Mouse (Mus musculus) gonadal fat pad, adult 2 months (tissue): Measurements from ENCODE around the gene Lrrc38. TPM values are rescaled to one million over a fixed set of nuclear protein-coding genes. Genes with fewer than 3 reads are reported as not detected.
"Not testable (repeated sequence)": the region's sequence is repeated elsewhere in the genome, so short reads cannot be mapped to it uniquely, and the experiment has no call there.

Experiments used
- DNase-seq: peaks from one replicate; pipeline ENCODE4 v3.0.0-alpha.2; 2012; ENCODE audit warnings: low read depth
- polyA plus RNA-seq: library from polyadenylated mRNA; depleted of rRNA; stranded (reverse); fragments of >200 nt; gene quantifications from 2 replicates; pipeline ENCODE4 v1.2.3, GENCODE M21; 2012; rRNA removed

The Lrrc38 gene
- polyA plus RNA-seq, result not detected in 2 replicates

DNA sequence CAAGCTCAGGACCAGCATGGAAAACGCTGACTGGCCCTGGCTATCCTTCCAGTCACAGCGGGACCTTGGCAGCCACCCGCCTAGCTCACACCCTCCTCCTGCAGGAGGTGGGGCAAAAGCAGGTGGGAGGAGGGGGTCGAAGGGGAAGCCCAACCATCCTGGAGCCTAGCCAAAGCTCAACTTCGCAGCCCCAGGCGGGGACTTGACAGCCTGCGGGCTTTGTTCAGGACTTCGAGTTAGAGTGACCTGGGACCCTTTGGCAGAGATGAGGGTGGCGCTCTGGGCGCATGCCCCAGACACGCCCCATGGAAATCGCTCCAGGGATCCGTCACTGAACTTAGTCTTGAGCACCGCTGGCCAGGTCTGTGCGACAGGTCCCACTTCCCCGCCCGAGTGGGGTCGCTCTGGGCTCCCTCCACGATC, at the start of gene Lrrc38:
Gene Lrrc38, plus strand, starts transcription at position 274 of the 423 bp plus-strand sequence.
- no peak for DNase-seq

DNA sequence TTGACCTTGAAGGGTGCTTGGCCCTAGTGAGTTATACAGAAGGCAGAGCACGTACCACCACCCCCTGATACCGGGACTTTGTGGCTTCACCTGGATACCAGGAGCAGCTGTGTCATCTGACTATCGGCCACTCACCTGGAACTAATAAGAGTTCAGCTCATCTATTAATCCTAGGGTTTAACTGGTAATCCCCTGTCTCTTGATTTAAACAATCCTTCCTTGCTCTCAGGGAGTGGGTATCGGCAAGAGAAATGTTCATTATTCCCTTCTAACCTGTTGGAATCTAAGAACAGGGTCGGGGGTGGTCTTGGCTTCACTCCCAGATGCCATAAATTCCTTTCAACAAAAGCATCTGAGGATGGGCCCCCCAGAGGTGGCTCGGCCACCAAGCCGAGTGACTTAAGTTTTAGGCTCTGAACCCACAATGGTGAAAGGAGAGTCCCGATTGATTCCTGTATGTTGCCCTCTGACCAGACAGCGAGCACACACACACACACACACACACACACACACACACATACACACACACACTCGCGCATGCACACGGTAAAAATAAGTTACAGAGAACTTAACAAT, 49.4 kb upstream of the Lrrc38 start:
- no peak for DNase-seq

GRCm38 (mm10) chr4:143301042-143301441, 48.5 kb upstream of the Lrrc38 start:
- no peak for DNase-seq

- DNase-seq, result no peak
These were observed 47.7 kb upstream of the Lrrc38 start for GRCm38 (mm10) chr4:143301875-143302274.

DNA sequence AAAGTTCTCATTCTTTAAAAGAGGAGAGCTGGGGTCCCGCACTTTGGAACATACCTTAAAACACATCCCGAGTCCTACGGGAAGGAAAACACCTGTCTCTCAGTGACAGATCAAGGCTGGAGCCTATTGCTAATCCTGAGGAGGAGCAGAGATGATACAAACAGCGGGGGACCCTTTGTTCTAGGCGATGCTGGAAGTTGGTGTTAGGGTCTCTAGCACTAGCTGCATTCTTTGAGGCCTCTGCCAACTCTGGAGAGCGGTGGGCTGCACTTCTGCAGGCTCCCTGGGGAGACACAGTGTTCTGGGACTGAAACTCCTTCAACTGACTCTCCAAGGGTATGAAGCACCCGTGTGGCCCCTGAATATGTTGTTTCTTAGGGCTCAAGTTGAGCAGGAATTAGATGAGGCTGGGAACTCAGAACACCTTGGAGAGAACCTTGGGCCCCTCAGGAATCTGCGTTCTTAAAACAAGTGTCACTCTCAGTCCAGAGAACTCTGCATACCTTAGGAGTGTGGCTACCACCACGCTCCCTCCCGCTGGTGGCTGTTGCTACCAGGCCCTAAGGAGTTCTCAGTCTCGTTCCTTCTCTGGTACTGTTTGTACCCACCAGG, 47.2 kb upstream of the Lrrc38 start:
- no peak for DNase-seq

DNA sequence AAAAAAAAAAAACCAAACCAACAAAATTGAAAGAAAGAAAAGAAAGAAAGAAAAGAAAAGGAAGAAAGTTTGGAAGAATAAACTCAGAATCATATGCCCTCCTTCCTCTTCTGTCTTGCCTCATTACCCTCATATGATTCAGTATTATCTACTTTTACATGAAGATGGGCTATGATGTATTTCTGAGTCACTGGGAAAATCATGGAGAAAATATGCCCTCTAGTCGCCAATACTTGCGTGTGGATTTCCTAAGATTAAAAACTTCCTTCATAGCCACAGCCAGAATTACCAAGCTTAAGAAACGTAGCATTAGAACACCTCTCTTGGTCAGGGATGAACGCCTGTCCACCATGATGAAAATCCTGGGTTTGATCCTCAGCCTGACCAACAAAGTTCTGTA, 44.5 kb upstream of the Lrrc38 start:
- no peak for DNase-seq

DNA sequence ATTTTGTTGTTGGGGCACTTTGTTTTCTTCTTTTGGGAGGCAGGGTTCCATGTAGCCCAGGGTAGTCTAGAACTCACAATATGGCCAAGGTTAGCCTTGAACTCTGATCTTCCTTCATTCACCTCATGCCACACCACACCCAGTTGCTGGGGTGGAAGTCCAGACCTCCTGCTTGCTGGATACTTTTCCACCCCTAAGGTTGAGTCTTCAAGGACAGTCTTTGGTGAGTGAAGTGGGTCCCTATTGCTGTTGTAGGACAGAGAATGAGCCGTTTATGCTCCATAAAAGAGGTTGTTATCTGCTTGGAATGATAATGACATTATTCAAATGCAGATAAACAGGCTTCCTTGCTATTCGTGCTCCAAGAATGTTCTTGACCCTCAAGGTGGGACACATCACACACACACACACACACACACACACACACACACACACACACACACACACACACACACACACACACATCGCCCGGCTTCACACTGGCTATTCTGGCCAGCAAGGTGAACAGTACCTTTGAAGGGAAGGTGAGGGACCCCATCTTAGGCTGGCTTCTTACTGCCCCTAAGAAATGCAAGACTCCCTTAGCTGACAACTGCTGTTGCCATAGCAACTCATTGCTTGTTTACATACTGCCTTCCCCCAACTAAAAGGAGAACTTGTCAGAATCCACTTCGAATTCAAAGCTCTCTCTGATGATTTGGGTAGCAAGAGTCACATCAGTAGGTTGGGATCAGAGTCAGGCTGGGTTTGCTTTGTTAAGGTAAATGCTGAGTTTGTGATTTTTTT, 43.4 kb upstream of the Lrrc38 start:
- no peak for DNase-seq

- no peak for DNase-seq
These were observed 38.2 kb upstream of the Lrrc38 start for GRCm38 (mm10) chr4:143311341-143311740.

GRCm38 (mm10) chr4:143313299-143313698, 36.3 kb upstream of the Lrrc38 start:
- DNase-seq, result no peak

GRCm38 (mm10) chr4:143324176-143324924, 25.2 kb upstream of the Lrrc38 start:
- no peak for DNase-seq

- no peak for DNase-seq
These were observed 24.5 kb upstream of the Lrrc38 start for GRCm38 (mm10) chr4:143324925-143325624.

GRCm38 (mm10) chr4:143325625-143325941, 24.0 kb upstream of the Lrrc38 start:
- DNase-seq, result no peak

- no peak for DNase-seq
These were observed 19.0 kb upstream of the Lrrc38 start for GRCm38 (mm10) chr4:143330566-143330965.

GRCm38 (mm10) chr4:143331787-143332186, 17.8 kb upstream of the Lrrc38 start:
- DNase-seq, result no peak

DNA sequence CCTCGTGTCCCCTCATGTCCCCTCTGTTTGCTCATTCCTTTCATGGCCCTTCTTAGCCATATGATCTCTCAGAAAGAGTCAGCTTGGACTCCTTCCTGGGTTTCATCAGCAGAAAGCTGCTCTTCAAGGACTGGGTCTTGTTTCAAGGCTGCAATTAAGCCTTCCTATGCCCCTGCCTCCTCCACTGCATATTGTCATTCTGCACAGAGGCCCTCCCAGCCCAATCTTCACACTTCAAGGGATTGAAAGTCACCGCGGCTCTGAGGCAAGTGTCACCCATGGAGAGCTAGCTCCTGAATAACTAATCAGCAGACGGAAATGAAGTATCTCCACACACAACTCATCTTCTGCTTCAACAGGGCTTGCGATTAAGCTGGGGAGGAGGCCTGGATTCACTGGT, 15.4 kb upstream of the Lrrc38 start:
- no peak for DNase-seq

- no peak for DNase-seq
These were observed 14.6 kb upstream of the Lrrc38 start for GRCm38 (mm10) chr4:143334995-143335394.

- no peak for DNase-seq
These were observed 13.5 kb upstream of the Lrrc38 start for GRCm38 (mm10) chr4:143336096-143336495.

DNA sequence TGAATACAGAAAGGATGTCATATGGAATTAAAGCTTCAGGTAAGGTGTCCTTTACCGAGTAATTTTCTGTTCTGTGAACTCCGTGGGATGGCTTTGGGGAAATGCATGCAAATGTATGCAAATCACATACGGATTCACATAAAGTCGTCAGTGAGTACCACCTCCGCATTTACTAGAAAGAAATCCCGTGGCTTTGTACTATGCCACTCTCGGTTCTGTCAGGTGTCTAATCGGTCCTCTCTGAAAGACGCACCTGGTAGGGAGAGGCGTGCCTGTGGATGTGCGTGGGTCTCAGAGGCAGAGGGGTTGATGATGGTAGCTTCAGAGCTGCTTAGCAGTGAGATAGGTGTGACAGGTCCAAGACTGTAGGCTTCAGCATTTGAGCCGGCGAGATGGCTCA, 9.7 kb upstream of the Lrrc38 start:
- DNase-seq, result no peak

GRCm38 (mm10) chr4:143341470-143341869, 8.1 kb upstream of the Lrrc38 start:
- no peak for DNase-seq

DNA sequence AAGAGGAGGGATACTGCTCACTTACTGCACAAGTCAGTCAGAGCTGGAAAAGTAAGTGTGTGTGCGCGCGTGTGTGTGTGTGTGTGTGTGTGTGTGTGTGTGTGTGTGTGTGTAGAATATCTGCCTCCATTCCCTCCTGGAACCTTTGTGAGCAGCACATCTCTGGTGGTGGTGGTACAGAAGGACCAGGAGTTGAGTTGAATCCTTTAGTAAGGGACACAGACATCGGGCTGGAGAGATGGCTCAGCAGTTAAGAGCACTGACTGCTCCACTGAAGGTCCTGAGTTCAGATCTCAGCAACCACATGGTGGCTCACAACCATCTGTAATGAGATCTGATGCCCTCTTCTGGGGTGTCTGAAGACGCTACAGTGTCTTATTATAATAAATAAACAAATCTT, 4.1 kb upstream of the Lrrc38 start:
- not testable (repeated sequence) for DNase-seq

- DNase-seq, result no peak
These were observed 879 bp upstream of the Lrrc38 start for GRCm38 (mm10) chr4:143348678-143349077.
